Mouse (Mus musculus) right cerebral cortex, postnatal 4 days (tissue): ENCODE measurements around the gene Cdk17.

Experiments used
- DNase-seq: peaks from one replicate; pipeline ENCODE4 v3.0.0-alpha.2; 2022

The Cdk17 gene

DNA sequence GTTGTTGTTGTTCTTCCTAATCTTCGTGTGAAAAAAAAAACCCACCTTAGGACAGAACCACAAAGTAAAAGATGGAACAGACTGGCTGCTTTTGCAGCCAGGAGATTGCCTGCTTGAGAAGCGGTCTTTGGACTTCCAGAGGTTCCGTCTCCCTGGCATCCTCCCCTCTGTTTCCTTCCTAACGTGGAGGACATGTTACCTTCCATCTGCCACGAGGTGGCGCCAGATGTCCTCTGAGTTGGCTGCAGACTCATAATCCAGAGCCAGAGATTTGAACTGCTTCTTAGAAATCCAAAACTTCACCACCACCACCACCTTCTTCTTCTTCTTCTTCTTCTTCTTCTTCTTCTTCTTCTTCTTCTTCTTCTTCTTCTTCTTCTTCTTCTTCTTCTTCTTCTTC, 131.2 kb downstream of the Cdk17 start:
- DNase-seq = peak; percentile 91

DNA sequence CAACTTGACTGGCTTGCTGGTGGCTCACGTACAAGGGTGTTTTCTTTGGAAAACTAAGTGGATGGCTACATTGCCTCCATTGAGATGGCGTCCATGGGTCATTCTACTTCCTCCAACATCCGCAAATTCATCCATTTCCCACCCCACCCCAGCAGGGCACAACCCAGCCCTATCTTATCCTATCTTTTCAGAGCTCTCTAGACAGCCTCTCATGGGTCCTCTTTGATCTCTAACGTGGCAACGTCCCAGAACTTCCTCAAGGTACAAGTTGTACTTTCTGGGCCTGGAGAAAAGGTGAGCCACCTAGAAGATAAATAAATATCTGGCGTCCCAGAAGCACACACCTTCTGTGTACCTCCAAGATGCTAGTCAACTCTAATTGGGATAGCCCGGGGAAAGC, 132.9 kb downstream of the Cdk17 start:
- DNase-seq = no peak

DNA sequence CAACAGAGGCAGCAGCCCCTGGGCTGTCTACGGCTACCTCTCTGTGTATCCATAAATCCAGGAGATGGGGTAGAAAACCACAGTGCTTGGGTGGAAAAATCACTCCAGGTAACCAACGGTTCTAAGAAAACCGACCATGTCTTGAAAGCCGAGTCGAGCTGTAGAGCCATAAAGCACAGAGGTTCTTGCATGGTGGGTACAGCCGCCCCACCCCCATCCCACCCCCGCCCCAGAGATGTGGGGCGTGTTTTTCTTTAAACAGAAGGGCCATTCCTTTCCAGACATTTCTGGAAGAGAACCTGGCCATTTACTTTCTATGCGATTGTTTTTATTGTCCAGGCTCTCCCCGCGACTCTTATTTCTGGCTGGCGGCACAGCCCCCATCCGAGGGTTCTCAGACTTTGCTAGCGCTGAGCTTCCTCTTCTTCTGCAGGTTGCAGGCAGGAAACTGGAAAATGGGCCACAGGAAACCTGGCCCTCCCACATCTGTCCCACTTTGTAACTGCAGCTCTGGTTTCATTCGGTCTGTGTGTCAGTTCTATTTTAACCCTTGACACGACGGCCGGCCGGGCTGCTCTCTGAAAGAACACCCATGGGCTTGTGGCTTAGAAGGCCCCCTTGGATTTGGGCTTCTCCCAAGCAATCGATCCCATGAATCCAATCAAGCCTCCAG, 134.0 kb downstream of the Cdk17 start:
- no peak for DNase-seq

DNA sequence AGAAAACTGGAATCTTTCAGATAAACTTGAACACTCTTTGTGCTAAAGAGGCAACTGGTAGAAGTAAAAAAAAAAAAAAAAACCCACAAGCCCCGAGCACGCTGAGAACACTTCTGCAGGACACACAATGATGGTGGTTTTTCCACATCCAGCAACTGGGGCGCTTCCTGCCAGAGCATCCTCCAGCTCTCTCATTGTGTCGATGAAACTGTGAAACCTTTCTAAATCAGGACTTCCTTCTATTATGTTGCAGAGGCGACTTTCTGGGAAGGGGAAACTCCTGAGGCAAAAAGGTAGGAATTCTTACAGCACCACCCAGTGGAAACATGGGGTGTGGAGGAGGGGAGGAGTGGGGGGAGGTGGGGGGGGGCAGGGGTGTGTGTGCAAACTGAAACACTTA, 137.1 kb downstream of the Cdk17 start:
- no peak for DNase-seq

DNA sequence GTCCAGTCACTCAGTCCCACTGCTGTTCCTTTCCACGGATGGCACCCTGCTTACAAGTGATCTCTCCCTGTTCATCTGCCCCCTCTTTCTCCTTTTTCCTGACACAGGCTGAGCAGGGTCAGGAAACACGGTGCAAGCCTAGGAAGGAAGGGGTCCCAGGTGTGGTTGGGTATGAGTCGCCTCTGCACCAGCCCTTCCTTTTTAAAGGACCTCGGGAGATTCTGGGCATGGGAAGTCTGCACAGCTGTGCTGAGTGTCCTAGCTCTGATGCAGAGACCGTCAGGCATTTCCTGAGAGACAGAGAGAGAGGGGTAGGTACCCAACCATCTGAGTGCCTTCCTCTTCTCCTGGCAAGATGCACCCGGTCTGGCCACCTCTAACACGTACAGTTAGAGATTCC, 137.5 kb downstream of the Cdk17 start:
- no peak for DNase-seq

DNA sequence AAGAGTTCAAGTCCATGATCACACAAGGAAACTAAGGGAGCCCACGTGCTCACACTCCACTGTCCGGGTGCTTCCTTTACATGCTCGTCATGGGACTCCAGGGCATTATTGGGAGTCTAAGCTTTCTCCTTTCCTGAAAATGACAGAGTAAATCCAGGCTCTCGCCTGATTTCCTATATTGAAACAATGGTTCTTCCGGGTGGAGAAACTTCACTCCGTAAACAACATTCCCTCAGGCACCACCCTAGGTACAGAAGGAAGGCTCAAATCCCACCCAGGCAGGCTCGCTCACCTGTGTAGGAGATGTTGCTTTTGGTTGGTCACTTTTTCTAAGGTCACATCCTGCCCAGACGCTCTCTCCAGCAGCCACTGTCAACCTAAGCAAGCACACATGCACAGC, 141.2 kb downstream of the Cdk17 start:
- no peak for DNase-seq

DNA sequence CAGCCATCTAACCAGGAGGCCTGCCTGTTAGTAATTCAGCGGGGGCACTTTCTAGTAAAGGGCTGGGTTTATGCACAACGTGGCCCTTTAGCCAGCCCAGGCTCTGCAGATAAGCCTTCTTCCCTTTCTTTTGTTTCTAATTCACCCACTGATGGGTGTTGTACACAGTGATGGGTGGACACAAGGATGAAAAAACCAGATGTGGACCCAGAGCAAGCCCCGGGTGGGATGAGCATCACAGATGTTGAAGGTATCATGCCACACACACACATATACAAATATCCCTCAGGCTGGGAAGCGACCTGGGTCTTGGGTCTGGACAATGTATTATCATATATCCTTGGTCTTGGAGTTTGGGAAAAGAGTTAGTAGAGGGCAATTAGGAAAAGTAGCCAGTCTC, 142.6 kb downstream of the Cdk17 start:
- no peak for DNase-seq

DNA sequence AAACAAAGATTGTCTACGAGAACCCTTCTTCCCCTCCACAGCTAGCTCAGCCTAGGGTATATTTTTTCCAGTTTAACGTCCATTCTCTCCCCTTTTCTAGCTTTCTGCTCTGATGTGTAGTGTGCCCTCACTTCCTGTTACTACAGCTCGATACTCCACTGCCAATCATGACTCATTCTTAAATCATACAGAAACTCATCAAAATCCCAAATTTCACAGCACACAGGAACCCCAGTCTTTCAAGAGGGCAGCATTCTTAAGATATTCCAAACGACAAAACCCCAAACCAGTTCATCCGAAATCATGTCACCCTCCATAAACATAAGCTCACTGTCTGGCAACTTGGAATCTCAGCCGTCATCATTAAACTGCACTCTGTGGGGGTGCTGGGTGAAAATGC, 145.3 kb downstream of the Cdk17 start:
- DNase-seq = no peak

DNA sequence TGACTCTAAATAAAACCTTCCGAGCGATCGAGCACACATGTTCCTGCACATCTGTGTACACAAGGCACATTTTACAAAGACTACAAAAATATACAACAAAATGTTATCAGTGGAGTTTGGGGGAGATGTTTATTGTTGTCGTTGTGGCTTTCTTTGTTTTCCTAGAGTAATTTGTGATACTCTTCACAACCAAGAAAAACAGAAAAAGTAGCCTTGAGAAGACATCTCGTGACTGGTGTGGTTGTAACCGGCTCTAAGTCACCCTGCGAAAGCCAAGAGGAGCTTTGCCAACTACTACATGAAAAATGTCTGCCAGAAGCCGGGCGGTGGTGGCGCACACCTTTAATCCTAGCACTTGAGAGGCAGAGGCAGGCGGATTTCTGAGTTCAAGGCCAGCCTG, 145.7 kb downstream of the Cdk17 start:
- DNase-seq = no peak

DNA sequence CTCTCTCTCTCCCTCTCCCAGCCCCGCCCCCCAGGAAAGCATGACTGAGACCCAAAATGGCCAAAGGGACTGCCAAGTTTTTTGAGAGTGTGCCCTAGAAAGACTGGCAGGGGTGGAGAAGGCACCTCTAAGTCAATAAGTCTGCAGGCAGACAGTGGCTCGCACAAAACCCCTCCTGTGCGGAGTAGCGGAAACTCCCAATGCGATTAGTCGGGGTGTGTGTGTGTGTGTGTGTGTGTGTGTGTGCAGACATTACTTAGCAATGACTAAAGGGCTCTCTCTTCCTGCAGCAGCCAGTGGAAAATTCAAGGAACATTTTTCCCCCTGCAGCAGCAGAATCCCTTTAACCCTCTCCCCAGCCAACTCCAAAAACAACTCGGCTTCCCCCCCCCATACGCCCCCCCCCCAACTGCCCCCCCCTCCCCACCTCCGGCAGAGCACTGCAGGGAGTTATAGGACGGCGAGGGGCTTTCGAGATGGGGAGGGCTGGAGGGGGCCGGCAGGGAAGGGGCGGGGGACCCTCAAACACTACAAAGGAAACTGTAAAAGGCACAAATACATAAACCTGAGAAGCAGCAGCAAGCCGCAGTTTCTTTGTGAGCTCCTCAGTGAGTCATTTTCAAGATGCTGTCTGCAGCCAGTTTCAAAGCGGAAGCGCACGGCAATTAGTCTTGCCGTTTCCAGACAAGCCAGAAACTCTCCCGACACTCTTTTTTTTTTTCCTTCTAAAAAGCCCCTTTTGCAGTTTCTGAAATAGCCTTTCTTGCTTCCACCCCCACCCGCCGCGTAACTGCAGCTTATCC, 148.7 kb downstream of the Cdk17 start:
- peak; percentile 37 for DNase-seq

DNA sequence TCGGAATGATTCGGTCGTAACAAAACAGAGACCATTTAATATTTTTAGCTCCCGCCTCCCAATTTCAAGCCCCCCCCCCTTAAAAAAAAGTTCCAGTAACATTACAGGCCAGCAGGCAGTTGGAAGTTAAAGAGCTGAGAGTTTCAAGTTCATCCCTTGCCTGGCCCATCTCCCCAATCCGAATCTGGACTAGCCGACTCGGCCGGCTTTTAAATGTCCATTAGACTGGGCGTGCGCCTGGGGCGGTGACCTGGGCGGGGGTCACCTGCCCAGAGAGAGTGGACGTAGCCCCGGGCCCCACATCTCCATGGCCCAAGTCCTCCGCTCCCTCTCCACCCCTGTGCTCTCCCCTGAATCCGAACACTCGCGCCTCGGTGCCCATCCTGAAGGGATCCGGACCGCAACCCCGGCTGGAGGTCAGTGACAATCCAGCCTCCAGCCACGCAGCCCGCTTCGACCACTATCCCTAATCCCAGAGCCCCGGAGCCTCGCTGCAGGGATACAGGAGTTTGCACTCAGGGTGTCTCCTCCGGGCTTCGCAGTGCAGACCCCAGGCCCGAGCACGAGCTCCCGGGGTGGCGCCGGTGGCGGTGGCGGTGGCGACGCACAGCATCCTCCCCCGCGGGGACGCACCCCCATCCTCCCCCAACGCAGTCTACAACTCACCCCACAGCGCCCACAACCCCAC, 149.4 kb downstream of the Cdk17 start:
- DNase-seq = peak; percentile 32

DNA sequence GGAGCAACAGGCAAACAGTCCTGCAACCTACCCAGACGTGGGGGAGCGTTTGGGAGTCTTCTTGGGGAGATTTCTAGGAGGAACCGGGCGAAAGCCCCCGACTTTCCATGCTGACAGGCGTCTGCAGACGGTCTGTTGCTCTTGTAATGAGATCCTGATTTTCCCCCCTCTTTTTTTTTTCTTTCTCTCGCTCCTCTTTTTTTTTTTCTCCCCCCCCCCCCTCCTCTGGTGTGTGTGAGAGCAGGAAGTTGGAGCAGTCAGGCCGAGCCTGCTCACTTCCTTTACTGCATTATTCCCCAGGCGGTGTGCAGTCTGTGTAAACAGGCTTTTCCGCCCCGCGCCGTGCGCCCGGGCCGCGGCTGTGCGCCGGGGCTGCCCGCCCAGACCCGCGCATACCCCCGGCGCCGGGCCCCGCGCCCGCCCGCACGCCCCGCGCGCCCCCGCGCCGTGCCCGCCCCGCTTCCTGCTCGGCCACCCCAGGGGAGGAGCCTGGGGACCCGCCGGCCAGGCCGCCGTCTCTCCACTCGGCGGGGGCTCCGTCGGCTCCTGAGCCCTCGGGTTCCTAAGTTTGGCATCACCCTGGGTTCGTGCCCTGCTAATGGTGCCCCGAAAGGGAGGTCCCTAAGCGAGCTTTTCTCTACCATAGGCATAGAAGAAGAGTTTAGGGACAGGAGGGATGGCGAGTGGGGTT, 150.2 kb downstream of the Cdk17 start, which contains the start of gene Elk3:
Gene Elk3 (minus strand): TSS at position 415 of the 691 bp plus-strand sequence.
- DNase-seq = peak; percentile 35

DNA sequence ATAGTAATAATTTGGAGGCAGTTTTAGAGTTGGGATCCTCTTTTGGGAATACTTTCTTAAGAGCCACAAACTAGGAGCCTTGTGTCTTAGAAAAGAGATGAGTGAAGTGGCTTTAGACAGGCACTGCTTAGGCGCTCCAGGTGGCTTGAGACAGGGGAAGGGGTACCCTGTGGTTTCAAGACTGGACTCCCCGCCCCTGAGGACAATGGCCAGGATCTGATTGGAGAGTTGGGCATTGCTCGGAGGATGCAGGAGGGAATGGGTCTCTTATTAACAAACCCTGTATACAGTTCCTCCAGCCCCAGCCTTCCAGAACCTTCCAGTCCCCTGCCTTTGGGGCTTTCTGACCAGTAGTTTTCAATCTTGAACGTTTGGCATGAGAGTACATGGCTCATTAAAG, 150.9 kb downstream of the Cdk17 start:
- no peak for DNase-seq
